Mouse (Mus musculus): ENCODE measurements around the gene Micu2. TPM values are rescaled to one million over a fixed set of nuclear protein-coding genes. Genes with fewer than 3 reads are reported as not detected.

Gene Micu2
- total and polyA plus RNA-seq, 3 experiments, result 61.3 to 173 (median 65.1) TPM

- TF ChIP-seq KAT2A (conservative IDR thresholded peaks at IDR 0.05; ENCODE audit: low read depth, low read length) (no peak), CHD1 (IDR thresholded peaks at IDR 0.05; ENCODE audit: low read depth, low read length) (no peak), TCF12 (IDR thresholded peaks at IDR 0.05; ENCODE audit: low read depth, low read length) (no peak), USF1 (IDR thresholded peaks at IDR 0.05; ENCODE audit: low read depth, low read length) (no peak)
These were observed 7.3 kb downstream of the Micu2 start (continued) for GRCm38 (mm10) chr14:57991761-57992160.

GRCm38 (mm10) chr14:57989162-57989561 is 9.9 kb downstream of the Micu2 start:
- no peaks in the 10 kb centered on the region for H3K4me1 ChIP-seq (ENCODE audit: control insufficient read depth in 1 of 2, insufficient read depth in 2 of 2, low read length in 2 of 2)
- no peaks in the 10 kb centered on the region for H3K9me3 ChIP-seq (replicated peaks; ENCODE audit: insufficient read depth, low read length)
- no peaks in the 10 kb centered on the region for H3K27me3 ChIP-seq (ENCODE audit: control insufficient read depth in 1 of 2, insufficient read depth in 2 of 2, low read length in 2 of 2)
- H3K9ac ChIP-seq (ENCODE audit: control insufficient read depth, low read depth, low read length, poor library complexity, severe bottlenecking), result no peak overlapping the region
- peaks cover 0 to 9% of the 10 kb centered on the region in 2 experiments; a peak in 2 of 4 replicates for H3K36me3 ChIP-seq (ENCODE audit: control insufficient read depth in 1 of 2, insufficient read depth in 2 of 2, low read length in 2 of 2)
- DNase-seq (ENCODE audit: low read depth, low spot score), result no peak
- H3K4me3 ChIP-seq (ENCODE audit: control insufficient read depth in 1 of 2, insufficient read depth in 1 of 2, low read depth in 2 of 2, low read length in 2 of 2), result no peak overlapping the region
- TF ChIP-seq UBTF (IDR thresholded peaks at IDR 0.05; ENCODE audit: borderline replicate concordance, insufficient read depth, low read depth, low read length), result no peak
- no peak for TF ChIP-seq SMC3 (IDR thresholded peaks at IDR 0.05; ENCODE audit: low read depth, low read length)
- TF ChIP-seq CTCF (IDR thresholded peaks at IDR 0.05 in 2 of 3, conservative IDR thresholded peaks at IDR 0.05 in 1 of 3; ENCODE audit: control insufficient read depth in 1 of 3, insufficient read depth in 1 of 3, low read depth in 2 of 3, low read length in 3 of 3, poor library complexity in 1 of 3, severe bottlenecking in 1 of 3), result no peak
- no peak for TF ChIP-seq USF2 (IDR thresholded peaks at IDR 0.05; ENCODE audit: borderline replicate concordance in 1 of 2, insufficient read depth in 1 of 2, low read depth in 1 of 2, low read length in 2 of 2)
- TF ChIP-seq POLR2AphosphoS2 (IDR thresholded peaks at IDR 0.05; ENCODE audit: low read length), result no peak
- TF ChIP-seq ZNF384 (IDR thresholded peaks at IDR 0.05; ENCODE audit: low read depth, low read length), result no peak
- TF ChIP-seq JUND (IDR thresholded peaks at IDR 0.05; ENCODE audit: low read depth, low read length), result no peak
- TF ChIP-seq RCOR1 (IDR thresholded peaks at IDR 0.05; ENCODE audit: low read depth, low read length), result no peak
- no peak for TF ChIP-seq RAD21 (IDR thresholded peaks at IDR 0.05; ENCODE audit: low read depth, low read length)
- no peak for TF ChIP-seq POLR2AphosphoS5 (IDR thresholded peaks at IDR 0.05; ENCODE audit: borderline replicate concordance, low read depth, low read length)
- TF ChIP-seq MAFK (IDR thresholded peaks at IDR 0.05; ENCODE audit: borderline replicate concordance, low read depth, low read length), result no peak
- no peak for TF ChIP-seq MAZ (IDR thresholded peaks at IDR 0.05; ENCODE audit: low read depth, low read length)
- no peak for TF ChIP-seq ETS1 (IDR thresholded peaks at IDR 0.05; ENCODE audit: low read depth, low read length)
- no peak for TF ChIP-seq USF1 (IDR thresholded peaks at IDR 0.05; ENCODE audit: low read depth, low read length)
- TF ChIP-seq MXI1 (IDR thresholded peaks at IDR 0.05; ENCODE audit: low read depth, low read length), result no peak
- no peaks in the 10 kb centered on the region for H3K79me2 ChIP-seq (ENCODE audit: control insufficient read depth, insufficient read depth, low read length, poor library complexity)
- no peak overlapping the region for H3K27ac ChIP-seq (ENCODE audit: control insufficient read depth, low read depth, low read length)

GRCm38 (mm10) chr14:57985780-57986179 is 13.3 kb downstream of the Micu2 start:
- peaks cover 0 to 2% of the 10 kb centered on the region in 2 experiments; a peak in 1 of 4 replicates for H3K36me3 ChIP-seq (ENCODE audit: control insufficient read depth in 1 of 2, insufficient read depth in 2 of 2, low read length in 2 of 2)
- DNase-seq (ENCODE audit: low read depth, low spot score), result no peak
- H3K4me1 ChIP-seq (ENCODE audit: control insufficient read depth in 1 of 2, insufficient read depth in 2 of 2, low read length in 2 of 2), result no peaks in the 10 kb centered on the region
- H3K9ac ChIP-seq (ENCODE audit: control insufficient read depth, low read depth, low read length, poor library complexity, severe bottlenecking), result no peak overlapping the region
- no peak overlapping the region for H3K4me3 ChIP-seq (ENCODE audit: control insufficient read depth in 1 of 2, insufficient read depth in 1 of 2, low read depth in 2 of 2, low read length in 2 of 2)
- no peak for TF ChIP-seq ZNF384 (IDR thresholded peaks at IDR 0.05; ENCODE audit: low read depth, low read length)
- no peak for TF ChIP-seq ZC3H11A (IDR thresholded peaks at IDR 0.05; ENCODE audit: low read depth, low read length)
- TF ChIP-seq MYC (IDR thresholded peaks at IDR 0.05; ENCODE audit: low read depth, low read length), result no peak
- no peak for TF ChIP-seq TAL1 (IDR thresholded peaks at IDR 0.05; ENCODE audit: low read length)
- TF ChIP-seq TBP (IDR thresholded peaks at IDR 0.05; ENCODE audit: low read depth, low read length), result no peak
- no peak for TF ChIP-seq ZMIZ1 (IDR thresholded peaks at IDR 0.05; ENCODE audit: low read depth, low read length)
- TF ChIP-seq MAX (IDR thresholded peaks at IDR 0.05; ENCODE audit: low read length), result no peak
- no peak for TF ChIP-seq POLR2AphosphoS2 (IDR thresholded peaks at IDR 0.05; ENCODE audit: low read length)
- TF ChIP-seq UBTF (IDR thresholded peaks at IDR 0.05; ENCODE audit: borderline replicate concordance, insufficient read depth, low read depth, low read length), result no peak
- no peak for TF ChIP-seq E2F4 (IDR thresholded peaks at IDR 0.05; ENCODE audit: borderline replicate concordance, low read depth, low read length)
- no peak for TF ChIP-seq JUND (IDR thresholded peaks at IDR 0.05; ENCODE audit: low read depth, low read length)
- no peak for TF ChIP-seq ZKSCAN1 (IDR thresholded peaks at IDR 0.05; ENCODE audit: low read depth, low read length)
- no peak for TF ChIP-seq POLR2AphosphoS5 (IDR thresholded peaks at IDR 0.05; ENCODE audit: borderline replicate concordance, low read depth, low read length)
- TF ChIP-seq MAZ (IDR thresholded peaks at IDR 0.05; ENCODE audit: low read depth, low read length), result no peak
- no peak for TF ChIP-seq TCF12 (IDR thresholded peaks at IDR 0.05; ENCODE audit: low read depth, low read length)
- TF ChIP-seq USF2 (IDR thresholded peaks at IDR 0.05; ENCODE audit: borderline replicate concordance in 1 of 2, insufficient read depth in 1 of 2, low read depth in 1 of 2, low read length in 2 of 2), result no peak
- TF ChIP-seq MXI1 (IDR thresholded peaks at IDR 0.05; ENCODE audit: low read depth, low read length), result no peak
- no peak for TF ChIP-seq BHLHE40 (IDR thresholded peaks at IDR 0.05; ENCODE audit: borderline replicate concordance, low read depth, low read length)
- H3K27ac ChIP-seq (ENCODE audit: control insufficient read depth, low read depth, low read length), result no peak overlapping the region
- no peaks in the 10 kb centered on the region for H3K9me3 ChIP-seq (replicated peaks; ENCODE audit: insufficient read depth, low read length)
- no peaks in the 10 kb centered on the region for H3K27me3 ChIP-seq (ENCODE audit: control insufficient read depth in 1 of 2, insufficient read depth in 2 of 2, low read length in 2 of 2)
- no peaks in the 10 kb centered on the region for H3K79me2 ChIP-seq (ENCODE audit: control insufficient read depth, insufficient read depth, low read length, poor library complexity)
